Mouse (Mus musculus) WW6 (cell line): ENCODE data around the gene Mss51.

Source experiments
- DNase-seq: peaks from one replicate; pipeline ENCODE4 v3.0.0-alpha.2; 2013; ENCODE audit warnings: low read depth, low spot score

The Mss51 gene

GRCm38 (mm10) chr14:20496603-20497002 lies at the start of gene Mss51:
Gene Mss51, minus strand, starts transcription at chr14:20496901.
- no peak for DNase-seq

- peak; percentile 81 for DNase-seq
Measured at GRCm38 (mm10) chr14:20546415-20546814, 49.7 kb upstream of the Mss51 start, which contains the start of gene Ppp3cb. Gene Ppp3cb, minus strand, starts transcription at chr14:20546573.

DNA sequence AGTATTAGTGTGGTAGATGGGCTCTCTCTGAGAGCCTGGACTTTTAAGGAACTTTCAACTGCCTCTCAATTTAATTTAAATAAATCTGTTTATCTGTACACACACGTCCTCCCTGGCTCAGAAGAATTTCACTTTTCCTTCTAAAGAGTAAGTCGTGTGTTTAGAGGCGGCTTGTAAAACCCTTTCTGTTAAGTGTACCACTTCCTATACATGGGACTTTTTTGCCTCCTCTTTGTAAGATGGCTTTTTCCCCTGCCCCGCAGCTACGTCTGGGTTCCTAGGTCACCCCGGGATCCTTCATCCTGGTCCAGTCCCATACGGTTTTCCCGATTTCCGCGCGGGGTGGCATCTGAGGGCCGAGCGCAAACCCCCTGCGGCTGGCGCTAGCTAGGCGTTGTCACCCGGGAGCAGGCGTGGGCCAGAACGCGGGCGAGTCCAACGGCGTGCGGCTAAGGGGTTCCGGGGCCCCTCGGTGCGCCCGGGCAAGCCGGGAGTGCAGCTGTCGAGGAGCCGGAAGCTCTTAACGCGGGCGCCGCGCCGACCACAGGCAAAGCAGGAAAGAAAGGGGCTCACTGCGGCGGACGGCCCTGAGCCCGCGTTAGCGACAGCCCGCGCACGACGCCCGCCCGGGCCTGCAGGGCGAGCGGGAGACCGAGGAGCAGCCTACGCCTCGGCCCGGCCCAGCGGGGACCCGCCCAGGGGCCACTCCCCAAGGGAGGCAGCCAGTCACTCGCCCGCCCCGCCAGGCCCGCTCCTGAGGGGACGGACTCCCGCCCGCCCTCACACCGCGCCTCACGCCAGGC lies 49.0 kb upstream of the Mss51 start:
- DNase-seq = peak; percentile 62

DNA sequence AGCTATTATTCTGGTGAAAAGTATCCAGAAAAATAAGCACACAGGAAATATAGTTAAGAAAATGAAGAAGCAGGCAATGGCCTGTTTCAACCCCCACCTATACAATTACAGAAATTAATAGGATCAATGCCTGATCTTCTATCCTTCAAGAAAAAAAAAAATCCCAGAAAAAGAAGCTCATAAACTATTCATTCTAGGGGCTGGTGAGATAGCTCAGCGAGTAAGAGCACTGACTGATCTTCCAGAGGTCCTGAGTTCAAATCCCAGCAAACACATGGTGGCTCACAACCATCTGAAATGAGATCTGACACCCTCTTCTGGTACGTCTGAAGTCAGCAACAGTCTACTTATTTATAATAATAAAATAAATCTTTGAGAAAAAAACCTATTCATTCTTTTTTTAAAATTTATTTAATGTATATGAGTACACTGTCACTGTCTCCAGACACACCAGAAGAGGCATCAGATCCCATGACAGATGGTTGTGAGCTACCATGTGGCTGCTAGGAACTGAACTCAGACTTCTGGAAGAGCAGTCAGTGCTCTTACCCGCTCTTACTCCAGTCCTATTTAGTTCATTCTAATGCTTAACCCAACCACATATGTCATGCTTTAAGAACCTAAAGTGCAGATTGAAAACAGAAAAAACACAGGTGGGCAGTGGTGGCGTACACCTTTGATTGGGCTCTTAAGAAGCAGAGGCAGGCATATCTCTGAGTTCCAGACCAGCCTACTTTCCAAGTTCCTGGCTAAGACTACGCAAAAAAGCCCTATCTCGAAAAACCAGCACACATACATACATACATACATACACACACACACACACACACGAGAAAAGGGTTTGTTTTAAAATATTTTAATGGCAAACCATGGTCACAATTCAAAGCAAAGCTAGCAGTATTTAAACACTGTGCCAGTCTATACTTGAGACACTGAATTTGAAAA lies 48.0 kb upstream of the Mss51 start:
- DNase-seq = no peak

DNA sequence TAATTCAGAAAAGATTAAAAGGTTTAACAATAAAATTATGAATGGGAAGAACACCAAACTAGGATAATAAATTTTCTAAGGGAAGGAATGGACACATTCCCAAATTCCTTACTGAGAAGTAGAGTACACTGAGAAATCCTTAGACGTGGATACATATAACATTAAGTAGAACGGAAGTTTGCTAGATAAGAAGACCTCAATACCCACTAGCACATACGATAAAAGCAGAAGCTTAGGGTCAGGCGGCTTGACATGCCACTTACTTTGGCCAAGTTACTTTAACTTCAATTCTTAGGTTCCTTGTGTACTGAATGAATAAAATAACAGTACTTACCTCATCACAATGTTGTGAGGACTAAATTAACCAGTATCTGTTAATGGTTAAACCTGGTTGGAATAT lies 32.9 kb upstream of the Mss51 start:
- DNase-seq = no peak

- DNase-seq = no peak
Measured at GRCm38 (mm10) chr14:20520179-20520578, 23.5 kb upstream of the Mss51 start.

DNA sequence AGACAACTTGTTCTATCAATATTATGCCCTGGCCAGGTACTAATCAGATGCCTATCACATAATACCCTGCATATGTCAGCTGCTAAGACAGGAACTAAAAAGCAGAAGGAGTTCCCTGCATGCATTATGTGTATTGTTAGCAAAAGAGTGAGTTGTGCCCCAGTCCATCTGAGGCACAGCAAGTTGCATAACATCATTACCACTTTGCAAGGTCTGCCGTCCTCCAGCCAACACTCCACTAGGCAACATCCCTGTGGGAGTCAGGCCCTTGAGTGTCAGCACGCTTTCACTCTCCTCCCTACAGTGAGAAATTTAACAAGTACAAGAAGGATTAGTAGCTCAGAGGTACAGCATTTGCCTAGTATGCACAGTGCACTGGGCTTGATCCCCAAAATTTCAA lies 11.7 kb upstream of the Mss51 start:
- no peak for DNase-seq

DNA sequence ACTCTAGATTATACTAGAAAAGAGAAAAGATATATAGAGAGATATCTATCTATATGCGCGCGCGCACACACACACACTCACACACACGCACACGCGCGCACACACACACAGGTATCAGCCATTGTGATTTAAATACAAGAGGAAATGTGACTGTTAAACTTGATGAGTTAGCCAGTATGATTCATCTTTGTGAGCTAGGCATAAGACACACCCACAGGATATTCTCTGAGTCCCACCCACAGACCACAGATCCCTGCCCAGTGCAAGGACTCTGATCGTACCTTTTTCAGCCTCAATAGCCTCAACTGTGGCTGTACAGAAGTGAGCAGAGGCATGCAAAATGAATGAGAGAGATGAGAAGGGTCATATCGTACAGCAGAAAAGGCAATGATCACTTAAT lies 6.3 kb upstream of the Mss51 start:
- no peak for DNase-seq

DNA sequence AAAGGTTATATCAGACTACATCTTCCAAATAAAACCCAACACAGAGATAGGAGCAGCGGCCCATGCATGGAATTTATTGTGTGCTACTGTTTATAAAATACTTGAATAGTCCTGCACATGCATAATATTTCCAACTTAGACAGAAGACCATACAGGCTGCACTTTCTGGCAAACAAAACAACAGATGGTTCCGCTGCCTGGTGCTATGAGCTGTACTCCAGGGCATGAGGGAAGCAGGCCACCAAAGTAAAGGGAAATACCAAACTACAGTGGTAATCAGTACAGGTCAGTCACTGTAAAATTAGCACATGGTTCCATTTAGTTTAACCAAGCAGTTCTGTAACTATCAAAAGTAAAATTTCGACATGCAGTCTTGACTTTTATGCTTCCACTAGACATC lies 3.3 kb upstream of the Mss51 start:
- DNase-seq = no peak

GRCm38 (mm10) chr14:20486031-20486430 lies 10.7 kb downstream of the Mss51 start:
- no peak for DNase-seq

- DNase-seq = no peak
Measured at GRCm38 (mm10) chr14:20482051-20482751, 14.5 kb downstream of the Mss51 start.

DNA sequence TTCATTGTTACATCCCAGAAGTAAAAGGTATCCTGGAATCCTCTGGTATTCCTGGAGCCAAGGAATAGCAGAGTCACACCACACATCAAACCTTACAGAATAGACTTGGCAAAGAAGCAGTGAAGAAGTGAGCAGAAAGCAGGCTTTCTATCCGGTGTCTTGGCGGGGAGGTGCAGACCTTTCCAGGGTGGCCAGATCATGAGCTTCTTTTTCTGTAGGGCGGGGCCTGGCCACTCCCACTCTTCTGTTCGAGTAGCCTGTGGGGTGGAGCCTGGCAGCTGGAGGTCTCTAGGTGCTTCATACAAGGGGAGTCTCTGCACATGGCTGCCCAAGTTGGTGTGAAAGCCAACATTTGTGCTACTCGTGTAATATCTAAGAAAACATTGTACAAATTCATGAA lies 15.5 kb downstream of the Mss51 start:
- no peak for DNase-seq

DNA sequence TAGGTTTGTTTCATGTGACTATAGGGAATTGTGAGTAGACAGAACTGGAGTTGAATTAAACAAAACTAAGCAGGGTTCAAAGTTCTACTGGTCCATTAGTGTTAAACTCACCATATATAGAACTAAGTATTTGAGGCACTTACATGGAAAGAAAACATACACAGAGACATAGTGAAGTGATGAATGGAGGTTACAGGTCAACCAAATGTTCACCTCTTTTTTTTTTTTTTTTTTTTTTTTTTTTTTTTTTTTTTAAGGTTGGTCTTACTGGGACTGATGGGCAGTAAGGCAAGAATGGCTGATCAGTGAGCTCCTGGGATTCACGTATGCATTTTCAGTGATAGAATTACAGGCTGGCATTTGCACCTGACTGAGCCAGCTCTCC lies 16.5 kb downstream of the Mss51 start:
- DNase-seq = no peak

- DNase-seq = peak; percentile 84
Measured at GRCm38 (mm10) chr14:20479291-20480194, 17.2 kb downstream of the Mss51 start, which contains the start of gene Anxa7. Gene Anxa7, minus strand, starts transcription at chr14:20480133.

DNA sequence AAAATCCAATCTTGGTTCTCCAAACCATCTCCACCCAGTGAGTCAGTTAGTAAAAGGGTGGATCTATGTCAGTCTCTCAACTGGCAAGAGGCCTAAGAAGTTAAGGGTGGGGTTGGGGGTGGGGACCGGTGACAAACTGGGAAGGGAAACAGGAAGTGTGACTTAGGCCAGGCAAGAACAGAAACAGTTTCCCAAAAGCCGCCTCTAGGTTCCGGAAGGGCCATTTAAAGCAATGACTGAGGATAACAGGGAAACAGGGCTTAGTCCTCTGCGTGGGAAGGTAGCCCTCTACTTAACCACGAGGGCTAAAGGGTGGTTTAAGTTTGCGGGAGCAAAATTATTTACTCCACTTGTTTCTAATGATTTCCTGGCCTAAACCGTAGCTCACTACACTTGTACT lies 17.9 kb downstream of the Mss51 start:
- DNase-seq = no peak

DNA sequence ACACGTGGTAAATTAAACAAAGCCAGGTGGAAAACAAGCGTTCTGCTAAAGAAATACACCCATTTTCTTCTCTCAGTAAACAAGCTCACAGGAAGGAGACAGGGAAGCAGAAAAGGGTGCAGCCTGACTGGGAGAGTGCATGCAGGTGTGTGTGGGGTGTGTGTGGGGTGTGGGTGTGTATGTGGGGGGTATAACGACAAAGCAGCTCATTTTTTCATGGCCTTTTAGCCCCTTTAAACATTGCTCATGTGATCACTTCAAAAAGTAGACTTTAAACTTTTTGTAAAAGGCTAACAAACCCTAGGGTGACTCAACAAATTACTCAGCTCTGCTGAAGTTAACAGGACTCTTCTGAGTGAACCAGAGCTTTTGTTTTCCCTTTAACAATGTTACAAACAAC lies 18.3 kb downstream of the Mss51 start:
- DNase-seq = no peak

DNA sequence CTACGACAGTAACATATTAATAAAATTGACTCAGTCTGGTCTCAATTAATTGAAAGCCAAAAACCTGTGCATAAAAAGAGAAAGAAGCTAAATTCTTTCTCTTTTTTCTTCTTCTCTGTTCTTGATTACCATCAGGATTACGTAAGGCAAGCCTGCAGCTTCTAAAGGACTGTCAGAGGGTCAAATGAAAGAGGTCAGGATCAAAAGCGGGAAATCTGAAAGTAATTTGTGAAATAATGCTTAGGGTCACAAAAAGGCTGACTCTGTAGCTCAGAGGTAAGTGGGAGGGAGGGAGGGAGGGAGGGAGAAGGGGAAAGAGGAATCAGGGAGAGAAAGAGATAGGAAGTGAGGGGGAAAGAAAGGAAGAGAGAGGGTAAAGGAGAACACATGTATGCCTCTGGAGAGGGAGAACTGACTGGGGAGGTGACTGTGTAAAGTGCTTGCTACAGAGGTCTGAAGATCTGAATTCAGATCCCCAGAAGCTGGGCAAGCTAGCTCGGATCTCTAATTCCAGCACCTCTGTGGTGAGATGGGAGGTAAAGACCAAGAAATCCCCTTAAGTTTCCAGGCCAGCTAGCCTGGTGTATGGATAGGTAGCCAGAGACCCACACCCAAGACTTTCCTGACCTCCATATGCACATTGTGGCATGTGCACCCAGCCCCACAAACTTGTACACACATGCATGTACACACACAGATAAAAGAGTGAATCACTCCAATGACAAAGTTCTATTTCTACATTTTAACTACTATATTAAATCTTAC lies 19.3 kb downstream of the Mss51 start:
- DNase-seq = no peak

DNA sequence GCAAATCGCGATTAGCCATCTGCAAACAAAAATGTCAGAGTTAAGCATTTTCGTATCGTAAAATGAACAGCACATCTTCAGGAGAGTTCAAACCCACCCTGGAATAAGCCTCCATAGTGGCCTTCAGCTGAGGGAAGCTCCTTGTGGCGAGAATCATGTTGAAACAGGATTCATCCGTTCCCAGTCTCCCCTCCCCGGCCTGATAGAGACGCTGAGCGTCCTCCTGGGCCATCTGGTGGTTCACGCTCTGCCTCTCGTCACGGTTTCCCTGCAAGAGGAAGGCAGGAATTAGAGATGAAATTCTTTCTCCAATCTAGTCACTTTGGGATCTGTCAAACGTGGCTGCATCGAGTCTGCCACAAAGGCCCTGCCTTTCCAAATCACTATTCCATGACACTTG lies 36.5 kb downstream of the Mss51 start:
- DNase-seq = no peak

GRCm38 (mm10) chr14:20458378-20458777 lies 38.3 kb downstream of the Mss51 start:
- DNase-seq = no peak

DNA sequence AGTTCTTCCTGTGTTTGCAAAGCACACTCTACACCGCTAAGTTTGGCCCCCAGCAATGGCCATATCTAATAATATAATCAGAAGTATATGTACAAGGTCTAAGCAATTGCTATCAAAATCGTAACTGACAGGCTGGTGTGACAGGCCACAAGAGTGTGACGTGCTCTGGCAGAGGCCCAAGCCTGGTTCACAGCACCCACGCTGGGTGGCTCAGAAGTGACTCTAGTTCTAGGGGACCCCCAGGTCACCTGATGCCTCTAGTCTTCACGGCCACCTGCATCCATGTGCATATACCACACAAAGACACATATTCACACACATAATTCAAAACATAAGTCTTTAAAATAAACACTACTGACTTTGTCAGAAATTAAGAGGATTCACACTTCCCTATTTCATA lies 43.8 kb downstream of the Mss51 start:
- no peak for DNase-seq
